22 mouse cellular contexts compared by ENCODE assay signal in genomic region chr17:34476427-34476826, GRCm38 (mm10). TPM values are rescaled to one million over a fixed set of nuclear protein-coding genes. Genes with fewer than 3 reads are reported as not detected.
"Had no signal": no experiment of that assay in that cellular context is flagged by ENCODE, and none has a peak within 500 bp of the region (broad histone marks: within the 10 kb centered on the region; RNA-seq: fewer than 3 reads in every experiment).

No protein-coding gene starts in this region.

- H3K4me1 ChIP-seq: midbrain, embryonic 10.5 days; midbrain, embryonic 12.5 days; neural tube, embryonic 12.5 days had no signal

- DNase-seq: lung, adult 18-20 months; lung, embryonic 14.5 days; lung, postnatal 10 days; lung, postnatal 4 days; midbrain, embryonic 14.5 days; retina, postnatal 1 day; right cerebral cortex, adult 18-20 months; right cerebral cortex, postnatal 25 days; right cerebral cortex, postnatal 4 days; thymus, adult 2 months; thymus, postnatal 25 days; thymus, postnatal 4 days had no signal

- H3K27ac ChIP-seq: liver, embryonic 14.5 days; midbrain, embryonic 10.5 days; midbrain, embryonic 12.5 days; neural tube, embryonic 12.5 days had no signal

- H3K4me3 ChIP-seq: midbrain, embryonic 10.5 days; midbrain, embryonic 12.5 days; myocyte; neural tube, embryonic 12.5 days had no signal

- H3K9me3 ChIP-seq: midbrain, embryonic 10.5 days; midbrain, embryonic 12.5 days; neural tube, embryonic 12.5 days had no signal

- H3K4me2 ChIP-seq: lung, embryonic 14.5 days; midbrain, embryonic 12.5 days; neural tube, embryonic 12.5 days had no signal

- H3K9ac ChIP-seq: liver, embryonic 14.5 days; lung, embryonic 14.5 days; midbrain, embryonic 12.5 days; neural tube, embryonic 12.5 days had no signal

- H3K36me3 ChIP-seq: midbrain, embryonic 10.5 days; midbrain, embryonic 12.5 days; neural tube, embryonic 12.5 days had no signal

- H3K27me3 ChIP-seq: midbrain, embryonic 12.5 days; neural tube, embryonic 12.5 days had no signal

- ATAC-seq: midbrain, embryonic 16.5 days had no signal

RNA-seq across cellular contexts. Expression of gene Btnl4, which starts 0.7 kb away (rescaled TPM):
- polyA plus RNA-seq: liver, embryonic 14.5 days; lung, embryonic 14.5 days; lung, embryonic 16.5 days; midbrain, embryonic 10.5 days; midbrain, embryonic 12.5 days; midbrain, embryonic 14.5 days; midbrain, embryonic 16.5 days; myocyte; neural tube, embryonic 12.5 days; neural tube, embryonic 14.5 days; urinary bladder, adult 2 months had no signal

RNA-seq across cellular contexts. Expression of gene Btnl6, which starts 40.7 kb away (rescaled TPM):
- polyA plus RNA-seq: liver, embryonic 14.5 days; lung, embryonic 14.5 days; lung, embryonic 16.5 days; midbrain, embryonic 10.5 days; midbrain, embryonic 12.5 days; midbrain, embryonic 14.5 days; midbrain, embryonic 16.5 days; myocyte; neural tube, embryonic 12.5 days; neural tube, embryonic 14.5 days; testis, adult 2 months; urinary bladder, adult 2 months had no signal
